ENCODE assay signal across 9 mouse cellular contexts in genomic region chr9:58158541-58159311, GRCm38 (mm10). TPM values are rescaled to one million over a fixed set of nuclear protein-coding genes. Genes with fewer than 3 reads are reported as not detected.
DNase-seq lines count a peak whose midpoint lies in the region; ATAC-seq lines count a peak whose summit lies in the region.
"Had no signal": no experiment of that assay in that cellular context is flagged by ENCODE, and none has a peak within 500 bp of the region (broad histone marks: within the 10 kb centered on the region; RNA-seq: fewer than 3 reads in every experiment).

No protein-coding gene starts in this region.

- peak; percentile 20 for DNase-seq in adrenal gland, postnatal 14 days
- no peak for DNase-seq in adrenal gland, adult (ENCODE audit: inconsistent age in 2 of 2, low spot score in 1 of 2)
- DNase-seq in embryo, embryonic 9.5 days (ENCODE audit: extremely low spot score), result peak; percentile 46
- DNase-seq in kidney, postnatal 4 days, result peak; percentile 70 to 80
- DNase-seq in neural tube, embryonic 10.5 days (ENCODE audit: extremely low spot score, low spot score), result peak; percentile 60
- DNase-seq in ovary, postnatal 36 days (ENCODE audit: low spot score), result no peak
- DNase-seq in layer of hippocampus, adult 9-11 months, result no peak

- peaks cover 13% of the 10 kb centered on the region; the same call in 1 of the 2 replicates for H3K27me3 ChIP-seq in heart, embryonic 12.5 days (replicated peaks)

- H3K4me3 ChIP-seq in heart, embryonic 12.5 days, result no peak overlapping the region

- no peak overlapping the region for H3K9ac ChIP-seq in heart, embryonic 12.5 days

- H3K9me3 ChIP-seq in heart, embryonic 12.5 days (replicated peaks), result no peaks in the 10 kb centered on the region

- H3K4me1 ChIP-seq in heart, embryonic 12.5 days (replicated peaks), result peaks cover 58% of the 10 kb centered on the region

- no peaks in the 10 kb centered on the region for H3K36me3 ChIP-seq in heart, embryonic 12.5 days

- peak overlapping the region; percentile 76 for H3K27ac ChIP-seq in heart, embryonic 12.5 days (ENCODE audit: poor library complexity, severe bottlenecking)

- WGBS in heart, embryonic 12.5 days, result 39% methylated on average over 7 of the region's 7 CpGs

- ATAC-seq in heart, embryonic 12.5 days (ENCODE audit: insufficient number of reproducible peaks, low FRiP score), result 0 out of 2 replicates have a peak, but pooled peaks have one; percentile 27

- H3K4me2 ChIP-seq in heart, embryonic 12.5 days, result peak overlapping the region; percentile 39

RNA-seq across cellular contexts. Expression of gene Ccdc33, which starts 40.1 kb away (rescaled TPM):
- total RNA-seq in adrenal gland, postnatal 14 days (2021), result not detected in 2 replicates
- polyA plus RNA-seq in heart, embryonic 12.5 days (2016; fragmentation: Nextera tagmentation; extraction: Ambion mirVana), result not detected in 2 replicates
- total RNA-seq: common myeloid progenitor, adult 5-6 weeks had no signal

RNA-seq across cellular contexts. Expression of gene Islr, which starts 45.4 kb away (rescaled TPM):
- total RNA-seq in adrenal gland, postnatal 14 days (2021), result 28.0 and 29.1 TPM in 2 replicates
- 8.5 and 8.6 TPM in 2 replicates for polyA plus RNA-seq in heart, embryonic 12.5 days (2016; fragmentation: Nextera tagmentation; extraction: Ambion mirVana)

RNA-seq across cellular contexts. Expression of gene Islr2, which starts 45.4 kb away (rescaled TPM):
- 2.2 and 6.2 TPM in 2 replicates for total RNA-seq in adrenal gland, postnatal 14 days (2021)
- polyA plus RNA-seq in heart, embryonic 12.5 days (2016; fragmentation: Nextera tagmentation; extraction: Ambion mirVana), result 0.05 TPM in 1 of 2 replicates, not detected in the other
- total RNA-seq: common myeloid progenitor, adult 5-6 weeks had no signal

Comparison
In these comparisons a context has a peak if more than half of its experiments do, and no peak if none do; other contexts are left out.
1. DNase-seq: peak in adrenal gland, postnatal 14 days (single experiment), embryo, embryonic 9.5 days (single experiment), kidney, postnatal 4 days (2 of 2) and neural tube, embryonic 10.5 days (single experiment); none in adrenal gland, adult (0 of 2), ovary, postnatal 36 days (single experiment) and layer of hippocampus, adult 9-11 months (single experiment).